Mouse (Mus musculus) midbrain, embryonic 10.5 days (tissue): ENCODE results near the gene Spef2. TPM values are rescaled to one million over a fixed set of nuclear protein-coding genes. Genes with fewer than 3 reads are reported as not detected.
"Not testable (repeated sequence)": the region's sequence is repeated elsewhere in the genome, so short reads cannot be mapped to it uniquely, and the experiment has no call there.

ENCODE experiments used
- DNase-seq: peaks from one replicate; pipeline ENCODE4 v3.0.0-alpha.2; 2017; ENCODE audit warnings: low spot score
- H3K27ac ChIP-seq: fragments of 300-500 bp; sonication (generic); replicated peaks from 2 replicates; pipeline ENCODE4 v1.5.1; 2016; ENCODE audit warnings: mild to moderate bottlenecking
- H3K27me3 ChIP-seq: fragments of 300-500 bp; sonication (generic); 2 replicates; pipeline ENCODE4 v1.6.1; 2016; ENCODE audit warnings: low read depth, mild to moderate bottlenecking; ENCODE audit not compliant: poor library complexity, severe bottlenecking
- H3K36me3 ChIP-seq: fragments of 300-500 bp; sonication (generic); 2 replicates; pipeline ENCODE4 v1.6.1; 2016; ENCODE audit warnings: mild to moderate bottlenecking, moderate library complexity
- H3K4me1 ChIP-seq: fragments of 300-500 bp; sonication (generic); 2 replicates; pipeline ENCODE4 v1.6.1; 2016
- H3K4me3 ChIP-seq: fragments of 300-500 bp; sonication (generic); 2 replicates; pipeline ENCODE4 v1.5.1; 2016; ENCODE audit warnings: mild to moderate bottlenecking, moderate library complexity
- H3K9me3 ChIP-seq: fragments of 300-500 bp; sonication (generic); replicated peaks from 2 replicates; pipeline ENCODE4 v1.6.1; 2016; ENCODE audit warnings: mild to moderate bottlenecking
- WGBS: fragments of 180-500 bp; shearing (Covaris S2); methylation state at CpG from one replicate; pipeline ENCODE4 v1.1.7; 2016; 5-methylcytosine and 5-hydroxymethylcytosine counted together
- polyA plus RNA-seq: library from polyadenylated mRNA; unstranded; fragments of >200 nt; fragmentation: Nextera tagmentation; extraction: Ambion mirVana; gene quantifications from 2 replicates; pipeline ENCODE4 v1.2.1, GENCODE M21; 2016

Spef2 gene
- polyA plus RNA-seq, 1 experiment from 2014 or later, result 0.57 TPM

DNA sequence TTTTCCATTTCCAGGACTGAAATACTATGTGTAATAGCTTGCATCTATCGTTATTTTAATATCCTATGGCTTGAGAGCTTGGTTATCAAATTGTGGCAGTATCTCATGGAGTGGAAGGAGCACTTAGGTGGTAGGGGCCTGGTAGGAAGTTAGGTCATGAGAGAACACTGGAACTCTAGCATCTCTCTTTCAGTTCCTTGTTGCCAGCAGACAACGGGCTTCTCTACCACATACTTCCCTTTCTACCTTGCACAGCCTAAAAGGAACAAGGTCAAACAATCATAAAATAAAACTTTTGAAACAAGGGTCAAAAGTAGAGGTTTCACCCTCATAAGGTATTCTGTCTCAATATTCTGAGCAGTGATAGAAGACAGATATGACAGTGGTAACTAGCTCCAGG, 38.3 kb downstream of the Spef2 start:
- no peaks in the 10 kb centered on the region for H3K9me3 ChIP-seq
- H3K27ac ChIP-seq, result no peak overlapping the region
- no peak for DNase-seq
- 91% methylated on average over 2 of the region's 2 CpGs for WGBS
- no peak overlapping the region for H3K4me3 ChIP-seq
- no peaks in the 10 kb centered on the region for H3K36me3 ChIP-seq
- no peaks in the 10 kb centered on the region for H3K27me3 ChIP-seq
- no peaks in the 10 kb centered on the region for H3K4me1 ChIP-seq

GRCm38 (mm10) chr15:9705830-9706450, 42.7 kb downstream of the Spef2 start:
- DNase-seq, result no peak
- H3K9me3 ChIP-seq, result no peaks in the 10 kb centered on the region
- no peak overlapping the region for H3K27ac ChIP-seq
- H3K4me3 ChIP-seq, result no peak overlapping the region
- WGBS, result 88% methylated on average over 2 of the region's 2 CpGs
- no peaks in the 10 kb centered on the region for H3K36me3 ChIP-seq
- H3K4me1 ChIP-seq, result no peaks in the 10 kb centered on the region
- no peaks in the 10 kb centered on the region for H3K27me3 ChIP-seq

DNA sequence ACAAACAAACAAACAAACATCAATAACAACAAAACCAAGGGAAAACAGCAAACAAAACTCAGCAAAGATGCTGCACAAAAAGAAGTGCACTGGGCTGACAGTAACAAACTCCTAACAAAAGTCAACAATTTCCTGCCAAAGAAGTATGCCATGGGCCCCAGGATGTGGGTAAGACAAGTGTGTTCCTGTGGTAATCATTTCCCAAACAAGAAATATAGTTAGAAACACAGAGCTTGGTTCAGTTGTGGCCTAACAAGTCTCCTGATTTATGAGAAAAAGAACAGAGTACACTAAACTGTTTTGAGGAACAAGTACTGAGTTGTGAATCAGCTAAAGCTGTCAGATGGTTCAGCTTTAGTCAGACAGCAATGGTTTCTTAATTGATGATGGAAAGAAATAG, 46.8 kb downstream of the Spef2 start:
- H3K9me3 ChIP-seq, result no peaks in the 10 kb centered on the region
- no peaks in the 10 kb centered on the region for H3K4me1 ChIP-seq
- H3K36me3 ChIP-seq, result no peaks in the 10 kb centered on the region
- H3K27me3 ChIP-seq, result no peaks in the 10 kb centered on the region
- no peak for DNase-seq
- no peak overlapping the region for H3K4me3 ChIP-seq
- H3K27ac ChIP-seq, result no peak overlapping the region

DNA sequence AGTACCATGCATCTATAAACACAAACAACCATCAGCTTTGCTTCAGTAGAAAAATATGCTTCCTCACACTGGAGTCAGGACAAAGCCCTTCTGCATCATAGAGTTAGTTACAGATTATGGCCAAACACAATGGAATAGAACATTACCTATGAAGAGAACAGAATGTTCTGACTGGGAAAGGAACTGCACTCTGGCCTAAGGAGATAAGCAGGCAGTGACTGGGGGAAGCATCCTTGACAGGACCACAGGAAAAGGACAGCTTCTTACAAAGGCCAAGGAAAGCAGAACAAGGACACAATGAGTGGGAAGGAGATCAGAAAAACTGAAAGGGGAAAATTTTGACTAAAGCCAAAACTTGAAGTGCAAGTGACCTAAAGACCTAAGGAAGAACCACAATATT, 56.9 kb downstream of the Spef2 start:
- DNase-seq, result no peak
- Histone ChIP-seq H3K27ac (no peak overlapping the region), H3K4me3 (no peak overlapping the region), H3K4me1 (no peaks in the 10 kb centered on the region), H3K36me3 (no peaks in the 10 kb centered on the region), H3K27me3 (no peaks in the 10 kb centered on the region), H3K9me3 (no peaks in the 10 kb centered on the region)

- H3K36me3 ChIP-seq, result no peaks in the 10 kb centered on the region
- H3K4me3 ChIP-seq, result no peak overlapping the region
- no peak for DNase-seq
- no peaks in the 10 kb centered on the region for H3K4me1 ChIP-seq
- H3K27ac ChIP-seq, result no peak overlapping the region
- WGBS, result 90% methylated on average over 5 of the region's 5 CpGs
- no peaks in the 10 kb centered on the region for H3K27me3 ChIP-seq
- no peaks in the 10 kb centered on the region for H3K9me3 ChIP-seq
Observed at GRCm38 (mm10) chr15:9690845-9691244, 57.8 kb downstream of the Spef2 start.

- 87% methylated on average over 1 of the region's 1 CpGs for WGBS
- Histone ChIP-seq H3K4me3 (no peak overlapping the region), H3K27me3 (no peaks in the 10 kb centered on the region)
Observed at GRCm38 (mm10) chr15:9690436-9690835, 58.2 kb downstream of the Spef2 start.

GRCm38 (mm10) chr15:9683485-9683884, 65.2 kb downstream of the Spef2 start:
- DNase-seq, result no peak
- H3K4me3 ChIP-seq, result no peak overlapping the region
- H3K27me3 ChIP-seq, result no peaks in the 10 kb centered on the region
- no peak overlapping the region for H3K27ac ChIP-seq
- 88% methylated on average over 4 of the region's 4 CpGs for WGBS
- H3K9me3 ChIP-seq, result no peaks in the 10 kb centered on the region
- no peaks in the 10 kb centered on the region for H3K36me3 ChIP-seq
- no peaks in the 10 kb centered on the region for H3K4me1 ChIP-seq

More at GRCm38 (mm10) chr15:9690436-9690835, 58.2 kb downstream of the Spef2 start:
- no peaks in the 10 kb centered on the region for H3K36me3 ChIP-seq
- H3K4me1 ChIP-seq, result no peaks in the 10 kb centered on the region
- DNase-seq, result no peak
- no peaks in the 10 kb centered on the region for H3K9me3 ChIP-seq
- H3K27ac ChIP-seq, result no peak overlapping the region

- no peaks in the 10 kb centered on the region for H3K27me3 ChIP-seq
- WGBS, result 77% methylated on average over 9 of the region's 9 CpGs
Observed at GRCm38 (mm10) chr15:9677343-9678036, 71.2 kb downstream of the Spef2 start.

DNA sequence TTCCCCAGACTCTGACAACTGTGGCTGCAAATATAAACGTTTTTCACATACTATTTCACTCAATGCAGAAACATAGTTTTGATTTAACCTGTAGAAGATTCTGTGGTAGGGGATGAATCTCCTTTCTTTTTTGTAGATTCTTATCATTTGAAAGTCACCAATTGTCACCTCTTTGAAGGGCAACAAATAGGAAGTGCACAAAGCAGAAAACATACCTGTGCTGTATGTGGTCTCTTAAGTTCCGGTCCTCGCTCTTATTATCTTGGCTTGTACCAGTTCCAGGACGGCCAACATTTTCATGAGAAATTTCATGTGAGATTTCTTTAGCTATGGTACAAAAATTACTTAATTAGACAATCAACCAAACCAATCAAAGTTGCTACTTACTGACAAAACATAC, 80.1 kb downstream of the Spef2 start:
- no peaks in the 10 kb centered on the region for H3K4me1 ChIP-seq
- H3K36me3 ChIP-seq, result no peaks in the 10 kb centered on the region
- no peaks in the 10 kb centered on the region for H3K9me3 ChIP-seq
- no peak overlapping the region for H3K27ac ChIP-seq
- WGBS, result 89% methylated on average over 4 of the region's 4 CpGs
- no peak for DNase-seq
- no peak overlapping the region for H3K4me3 ChIP-seq
- H3K27me3 ChIP-seq, result no peaks in the 10 kb centered on the region

More at GRCm38 (mm10) chr15:9677343-9678036, 71.2 kb downstream of the Spef2 start:
- Histone ChIP-seq H3K9me3 (no peaks in the 10 kb centered on the region), H3K4me3 (no peak overlapping the region), H3K4me1 (no peaks in the 10 kb centered on the region), H3K36me3 (no peaks in the 10 kb centered on the region), H3K27ac (no peak overlapping the region)
- DNase-seq, result no peak

DNA sequence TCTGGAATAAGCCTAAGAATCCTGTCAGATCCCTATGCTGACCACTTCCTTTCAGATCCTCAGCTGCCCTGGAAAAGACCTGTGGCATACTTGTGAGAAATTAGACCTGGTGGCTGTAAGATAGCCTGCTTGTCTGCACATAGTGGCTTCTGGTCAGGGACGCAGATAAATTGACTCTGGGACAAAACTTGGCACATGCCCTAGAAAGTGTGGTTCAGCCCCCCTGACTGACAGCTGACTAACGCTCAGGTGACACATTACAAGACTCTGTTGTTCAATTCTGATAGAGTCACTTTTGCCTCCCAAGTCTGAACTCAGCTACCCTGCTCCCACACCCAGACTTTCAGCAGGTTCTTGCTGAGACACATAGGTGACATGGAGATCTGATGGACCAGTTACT, 83.7 kb downstream of the Spef2 start:
- H3K4me1 ChIP-seq, H3K27me3 ChIP-seq, DNase-seq, H3K4me3 ChIP-seq, H3K9me3 ChIP-seq, H3K36me3 ChIP-seq, H3K27ac ChIP-seq: not testable (repeated sequence)
- 94% methylated on average over 2 of the region's 2 CpGs for WGBS

DNA sequence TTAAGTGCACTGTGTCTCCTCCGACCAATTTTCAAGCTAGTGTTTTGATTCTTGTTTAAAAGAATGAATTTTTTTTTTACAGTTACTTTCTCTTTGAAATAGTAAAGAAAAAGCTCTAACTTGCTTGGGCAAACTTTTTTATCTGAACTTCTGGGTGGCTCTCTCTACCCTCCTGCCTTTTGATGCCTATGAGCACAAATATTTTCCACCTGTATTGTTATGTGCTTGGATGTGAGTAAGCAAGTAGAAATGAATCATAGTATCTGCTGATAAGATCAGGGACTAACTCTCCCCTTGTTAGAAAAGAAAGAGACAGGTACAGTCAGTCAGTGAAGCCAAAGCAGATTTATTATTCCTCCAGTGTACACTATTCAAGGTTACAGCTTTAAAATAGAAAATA, 87.5 kb downstream of the Spef2 start:
- peaks cover 7% of the 10 kb centered on the region for H3K4me1 ChIP-seq
- H3K4me3 ChIP-seq, result no peak overlapping the region
- H3K27me3 ChIP-seq, result no peaks in the 10 kb centered on the region
- H3K27ac ChIP-seq, result no peak overlapping the region
- H3K36me3 ChIP-seq, result no peaks in the 10 kb centered on the region
- 90% methylated on average over 1 of the region's 1 CpGs for WGBS
- DNase-seq, result no peak
- no peaks in the 10 kb centered on the region for H3K9me3 ChIP-seq

GRCm38 (mm10) chr15:9634471-9634870, 114.2 kb downstream of the Spef2 start:
- Histone ChIP-seq H3K27ac (no peak overlapping the region), H3K9me3 (no peaks in the 10 kb centered on the region), H3K27me3 (no peaks in the 10 kb centered on the region), H3K36me3 (no peaks in the 10 kb centered on the region), H3K4me3 (no peak overlapping the region), H3K4me1 (no peaks in the 10 kb centered on the region)
- DNase-seq, result no peak
- WGBS, result 89% methylated on average over 12 of the region's 12 CpGs

GRCm38 (mm10) chr15:9631657-9632056, 117.0 kb downstream of the Spef2 start:
- Histone ChIP-seq H3K9me3 (no peaks in the 10 kb centered on the region), H3K4me1 (no peaks in the 10 kb centered on the region), H3K36me3 (no peaks in the 10 kb centered on the region), H3K27me3 (no peaks in the 10 kb centered on the region), H3K27ac (no peak overlapping the region), H3K4me3 (no peak overlapping the region)
- WGBS, result 92% methylated on average over 6 of the region's 6 CpGs
- DNase-seq, result no peak
